Mouse (Mus musculus) neural tube, embryonic 14.5 days (tissue): ENCODE data around the gene Slc6a12. TPM values are rescaled to one million over a fixed set of nuclear protein-coding genes. Genes with fewer than 3 reads are reported as not detected.

Experiments used
- ATAC-seq: fragments of 200-750 bp; cut with Nextera tagmentation; 2 replicates; pipeline ENCODE4 v1.8.0; 2017; ENCODE audit warnings: low read depth, mild to moderate bottlenecking, moderate TSS enrichment, moderate library complexity
- H3K27ac ChIP-seq: fragments of 300-500 bp; sonication (generic); 2 replicates; pipeline ENCODE4 v1.5.1; 2014; ENCODE audit warnings: low read depth, mild to moderate bottlenecking, control low read depth, low read length, moderate library complexity, mixed read lengths
- H3K27me3 ChIP-seq: fragments of 300-500 bp; sonication (generic); 2 replicates; pipeline ENCODE4 v1.6.1; 2014; ENCODE audit warnings: low read length; ENCODE audit not compliant: control insufficient read depth, insufficient read depth
- H3K36me3 ChIP-seq: fragments of 300-500 bp; sonication (generic); 2 replicates; pipeline ENCODE4 v1.6.1; 2014; ENCODE audit warnings: low read length, mixed read lengths; ENCODE audit not compliant: control insufficient read depth, insufficient read depth
- H3K4me1 ChIP-seq: fragments of 300-500 bp; sonication (generic); 2 replicates; pipeline ENCODE4 v1.6.1; 2014; ENCODE audit warnings: low read length; ENCODE audit not compliant: control insufficient read depth, insufficient read depth
- H3K4me2 ChIP-seq: fragments of 300-500 bp; sonication (generic); 2 replicates; pipeline ENCODE4 v1.6.1; 2014; ENCODE audit warnings: mild to moderate bottlenecking, low read depth, low read length, control low read depth
- H3K4me3 ChIP-seq: fragments of 300-500 bp; sonication (generic); 2 replicates; pipeline ENCODE4 v1.5.1; 2014; ENCODE audit warnings: low read depth, low read length, control low read depth, mixed read lengths
- H3K9ac ChIP-seq: fragments of 300-500 bp; sonication (generic); replicated peaks from 2 replicates; pipeline ENCODE4 v1.6.1; 2014; ENCODE audit warnings: low read depth, mild to moderate bottlenecking, control low read depth, low read length, mixed read lengths
- H3K9me3 ChIP-seq: fragments of 300-500 bp; sonication (generic); 2 replicates; pipeline ENCODE4 v1.6.1; 2016; ENCODE audit warnings: low read length; ENCODE audit not compliant: control insufficient read depth
- WGBS: fragments of 180-500 bp; shearing (Covaris S2); extraction: QIAGEN DNeasy Blood & Tissue Kit; methylation state at CpG from one replicate; pipeline ENCODE4 v1.1.7; 2014; 5-methylcytosine and 5-hydroxymethylcytosine counted together
- polyA plus RNA-seq: library from polyadenylated mRNA; unstranded; fragments of >200 nt; fragmentation: Nextera tagmentation; extraction: Ambion mirVana; gene quantifications from 2 replicates; pipeline ENCODE4 v1.2.1, GENCODE M21; 2014

The Slc6a12 gene
- polyA plus RNA-seq, 1 experiment from 2014 or later: not detected

- no peaks in the 10 kb centered on the region for H3K9me3 ChIP-seq
- H3K27ac ChIP-seq: no peak overlapping the region
- H3K9ac ChIP-seq: no peak overlapping the region
- WGBS: 90% methylated on average over 3 of the region's 3 CpGs
- no peak overlapping the region for H3K4me2 ChIP-seq
- no peak for ATAC-seq
- no peaks in the 10 kb centered on the region for H3K4me1 ChIP-seq
- peaks cover 9% of the 10 kb centered on the region for H3K36me3 ChIP-seq
- H3K27me3 ChIP-seq: no peaks in the 10 kb centered on the region
- H3K4me3 ChIP-seq: no peak overlapping the region
Measured at GRCm38 (mm10) chr6:121385397-121385796, 42.5 kb downstream of the Slc6a12 start.

- Histone ChIP-seq H3K36me3 (no peaks in the 10 kb centered on the region), H3K27ac (no peak overlapping the region), H3K4me2 (no peak overlapping the region), H3K4me1 (no peaks in the 10 kb centered on the region), H3K9me3 (0 out of 2 replicates have a peak, but pooled peaks cover 3% of the 10 kb centered on the region), H3K27me3 (no peaks in the 10 kb centered on the region), H3K9ac (no peak overlapping the region), H3K4me3 (no peak overlapping the region)
- 90% methylated on average over 4 of the region's 4 CpGs for WGBS
- no peak for ATAC-seq
Measured at GRCm38 (mm10) chr6:121392610-121393252, 49.9 kb downstream of the Slc6a12 start.

GRCm38 (mm10) chr6:121401140-121401539 is 58.3 kb downstream of the Slc6a12 start:
- no peaks in the 10 kb centered on the region for H3K27me3 ChIP-seq
- H3K9ac ChIP-seq: no peak overlapping the region
- H3K27ac ChIP-seq: no peak overlapping the region
- H3K4me2 ChIP-seq: no peak overlapping the region
- no peak overlapping the region for H3K4me3 ChIP-seq
- no peak for ATAC-seq
- WGBS: 90% methylated on average over 6 of the region's 6 CpGs
- no peaks in the 10 kb centered on the region for H3K9me3 ChIP-seq
- H3K36me3 ChIP-seq: no peaks in the 10 kb centered on the region
- H3K4me1 ChIP-seq: 0 out of 2 replicates have a peak, but pooled peaks cover 3% of the 10 kb centered on the region

GRCm38 (mm10) chr6:121401826-121402660 is 59.2 kb downstream of the Slc6a12 start:
- Histone ChIP-seq H3K36me3 (no peaks in the 10 kb centered on the region), H3K4me1 (0 out of 2 replicates have a peak, but pooled peaks cover 3% of the 10 kb centered on the region), H3K4me3 (no peak overlapping the region), H3K9ac (no peak overlapping the region), H3K9me3 (no peaks in the 10 kb centered on the region), H3K27ac (peak overlapping the region; percentile 75), H3K27me3 (no peaks in the 10 kb centered on the region), H3K4me2 (no peak overlapping the region)
- WGBS: 76% methylated on average over 14 of the region's 14 CpGs
- peak; percentile 60; the same call in 1 of the 2 replicates for ATAC-seq

- Histone ChIP-seq H3K4me1 (peaks cover 7% of the 10 kb centered on the region; the same call in 1 of the 2 replicates), H3K9ac (0 out of 2 replicates have a peak overlapping the region, but pooled peaks have one; percentile 7), H3K27ac (peak overlapping the region; percentile 75), H3K9me3 (no peaks in the 10 kb centered on the region), H3K36me3 (no peaks in the 10 kb centered on the region), H3K27me3 (no peaks in the 10 kb centered on the region), H3K4me2 (no peak overlapping the region), H3K4me3 (no peak overlapping the region)
- WGBS: 61% methylated on average over 8 of the region's 8 CpGs
- peak; percentile 46 for ATAC-seq
Measured at GRCm38 (mm10) chr6:121402661-121403244, 59.9 kb downstream of the Slc6a12 start.

GRCm38 (mm10) chr6:121405311-121405710 is 62.4 kb downstream of the Slc6a12 start:
- Histone ChIP-seq H3K36me3 (no peaks in the 10 kb centered on the region), H3K9me3 (no peaks in the 10 kb centered on the region), H3K9ac (no peak overlapping the region), H3K27ac (no peak overlapping the region), H3K27me3 (no peaks in the 10 kb centered on the region), H3K4me1 (peaks cover 11% of the 10 kb centered on the region; the same call in 1 of the 2 replicates), H3K4me3 (no peak overlapping the region), H3K4me2 (no peak overlapping the region)
- WGBS: 90% methylated on average over 8 of the region's 8 CpGs
- no peak for ATAC-seq

GRCm38 (mm10) chr6:121407571-121408011 is 64.7 kb downstream of the Slc6a12 start:
- peaks cover under 1% of the 10 kb centered on the region; the same call in 1 of the 2 replicates for H3K27me3 ChIP-seq
- H3K27ac ChIP-seq: peak overlapping the region; percentile 81
- peaks cover 12% of the 10 kb centered on the region; the same call in 1 of the 2 replicates for H3K4me1 ChIP-seq
- 8% methylated on average over 5 of the region's 5 CpGs for WGBS
- no peak overlapping the region for H3K4me2 ChIP-seq
- peak; percentile 74; the same call in 1 of the 2 replicates for ATAC-seq
- H3K36me3 ChIP-seq: no peaks in the 10 kb centered on the region
- no peaks in the 10 kb centered on the region for H3K9me3 ChIP-seq
- H3K4me3 ChIP-seq: no peak overlapping the region
- no peak overlapping the region for H3K9ac ChIP-seq

GRCm38 (mm10) chr6:121412558-121413297 is 69.9 kb downstream of the Slc6a12 start:
- 3% methylated on average over 45 of the region's 46 CpGs for WGBS
- no peak overlapping the region for H3K4me3 ChIP-seq
- peaks cover 9% of the 10 kb centered on the region for H3K27me3 ChIP-seq
- H3K4me1 ChIP-seq: peaks cover 8% of the 10 kb centered on the region; the same call in 1 of the 2 replicates
- ATAC-seq: no peak
- H3K27ac ChIP-seq: no peak overlapping the region
- H3K4me2 ChIP-seq: peak overlapping the region; percentile 16; the same call in 1 of the 2 replicates
- no peaks in the 10 kb centered on the region; the same call in 1 of the 2 replicates for H3K36me3 ChIP-seq
- H3K9ac ChIP-seq: no peak overlapping the region
- H3K9me3 ChIP-seq: no peaks in the 10 kb centered on the region
